Comparison of ENCODE assay signal across 8 mouse cellular contexts in genomic region chr15:78184855-78185254, GRCm38 (mm10). TPM values are rescaled to one million over a fixed set of nuclear protein-coding genes. Genes with fewer than 3 reads are reported as not detected.
DNase-seq lines count a peak whose midpoint lies in the region; ATAC-seq and TF ChIP-seq lines count a peak whose summit lies in the region.

No protein-coding gene starts in this region.

- peak; percentile 67 to 78 for DNase-seq in cerebellum, postnatal 10 days
- DNase-seq in cerebellum, adult 9-11 months: no peak
- peak; percentile 8 for DNase-seq in urinary bladder, postnatal 14 days (ENCODE audit: low spot score)
- no peak for DNase-seq in urinary bladder, adult 2 months (ENCODE audit: low spot score)
- peak; percentile 52 for DNase-seq in limb, embryonic 14.5 days (ENCODE audit: low spot score)
- DNase-seq in naive thymus-derived CD4-positive, alpha-beta T cell, adult 2 months (ENCODE audit: low read depth): peak; percentile 48
- no peak for DNase-seq in urinary bladder, adult 18-20 months (ENCODE audit: low spot score in 2 of 2)

- 0 out of 2 replicates have a peak, but pooled peaks have one; percentile 49 for ATAC-seq in heart, embryonic 16.5 days (replicated peaks; ENCODE audit: extremely low read depth, insufficient read depth, low FRiP score)
- ATAC-seq in limb, embryonic 14.5 days (ENCODE audit: low FRiP score, low read depth): no peak

- WGBS in heart, embryonic 16.5 days: 5% methylated on average over 10 of the region's 10 CpGs
- WGBS in limb, embryonic 14.5 days: 1% methylated on average over 10 of the region's 10 CpGs

- no peaks in the 10 kb centered on the region for H3K9me3 ChIP-seq in heart, embryonic 16.5 days (replicated peaks; ENCODE audit: control insufficient read depth, low read length)
- no peaks in the 10 kb centered on the region for H3K9me3 ChIP-seq in limb, embryonic 14.5 days (ENCODE audit: control insufficient read depth, low read length)

- H3K4me2 ChIP-seq in heart, embryonic 16.5 days (ENCODE audit: low read depth, low read length): no peak overlapping the region
- H3K4me2 ChIP-seq in limb, embryonic 14.5 days (replicated peaks; ENCODE audit: low read depth, low read length, severe bottlenecking): no peak overlapping the region

- no peak for TF ChIP-seq POLR2A in limb, embryonic 14.5 days (IDR thresholded peaks at IDR 0.05; ENCODE audit: borderline replicate concordance, extremely low read depth, insufficient read depth, insufficient read length)

- no peak overlapping the region for H3K9ac ChIP-seq in heart, embryonic 16.5 days (ENCODE audit: low read length)
- H3K9ac ChIP-seq in limb, embryonic 14.5 days (ENCODE audit: low read depth, low read length, severe bottlenecking): no peak overlapping the region

- H3K36me3 ChIP-seq in heart, embryonic 16.5 days (ENCODE audit: control insufficient read depth, insufficient read depth): no peaks in the 10 kb centered on the region
- no peaks in the 10 kb centered on the region for H3K36me3 ChIP-seq in limb, embryonic 14.5 days (ENCODE audit: control insufficient read depth, insufficient read depth, low read length)

- no peak overlapping the region for H3K4me3 ChIP-seq in heart, embryonic 16.5 days (ENCODE audit: low read length)
- H3K4me3 ChIP-seq in limb, embryonic 14.5 days (replicated peaks; ENCODE audit: low read length): no peak overlapping the region

- no peak overlapping the region for H3K27ac ChIP-seq in heart, embryonic 16.5 days (ENCODE audit: low read length)
- H3K27ac ChIP-seq in limb, embryonic 14.5 days (replicated peaks; ENCODE audit: low read depth, low read length): no peak overlapping the region

- peaks cover 23% of the 10 kb centered on the region for H3K27me3 ChIP-seq in heart, embryonic 16.5 days (ENCODE audit: control insufficient read depth, insufficient read depth, low read length)
- 0 out of 2 replicates have a peak, but pooled peaks cover 6% of the 10 kb centered on the region for H3K27me3 ChIP-seq in limb, embryonic 14.5 days (ENCODE audit: control insufficient read depth, insufficient read depth, low read length)

- H3K4me1 ChIP-seq in heart, embryonic 16.5 days (ENCODE audit: control insufficient read depth, insufficient read depth, low read length): no peaks in the 10 kb centered on the region
- H3K4me1 ChIP-seq in limb, embryonic 14.5 days (ENCODE audit: control insufficient read depth, insufficient read depth, low read length): no peaks in the 10 kb centered on the region

RNA-seq across cellular contexts. Expression of gene Ift27, which starts 10.9 kb away (rescaled TPM):
- 32.3 and 33.5 TPM in 2 replicates for polyA plus RNA-seq in urinary bladder, adult 2 months (2012; rRNA removed)
- polyA plus RNA-seq in heart, embryonic 16.5 days (2015; fragmentation: Nextera tagmentation; extraction: Ambion mirVana): 37.1 and 46.4 TPM in 2 replicates
- polyA plus RNA-seq in limb, embryonic 14.5 days (2012; rRNA removed): 44.4 and 45.3 TPM in 2 replicates
- polyA plus RNA-seq in limb, embryonic 14.5 days (2014; fragmentation: Nextera tagmentation; extraction: Ambion mirVana): 98.1 and 102 TPM in 2 replicates

RNA-seq across cellular contexts. Expression of gene Pvalb, which starts 21.3 kb away (rescaled TPM):
- 0.07 TPM in 1 of 2 replicates, not detected in the other for polyA plus RNA-seq in urinary bladder, adult 2 months (2012; rRNA removed)
- polyA plus RNA-seq in heart, embryonic 16.5 days (2015; fragmentation: Nextera tagmentation; extraction: Ambion mirVana): 1.00 and 1.1 TPM in 2 replicates
- polyA plus RNA-seq in limb, embryonic 14.5 days (2012; rRNA removed): 0.16 TPM in 1 of 2 replicates, not detected in the other
- polyA plus RNA-seq in limb, embryonic 14.5 days (2014; fragmentation: Nextera tagmentation; extraction: Ambion mirVana): 0.29 TPM in 1 of 2 replicates, not detected in the other

RNA-seq across cellular contexts. Expression of gene Ncf4, which starts 59.7 kb away (rescaled TPM):
- polyA plus RNA-seq in urinary bladder, adult 2 months (2012; rRNA removed): 14.7 and 24.4 TPM in 2 replicates
- polyA plus RNA-seq in heart, embryonic 16.5 days (2015; fragmentation: Nextera tagmentation; extraction: Ambion mirVana): 4.9 and 5.3 TPM in 2 replicates
- 4.0 and 4.1 TPM in 2 replicates for polyA plus RNA-seq in limb, embryonic 14.5 days (2012; rRNA removed)
- 5.4 and 5.6 TPM in 2 replicates for polyA plus RNA-seq in limb, embryonic 14.5 days (2014; fragmentation: Nextera tagmentation; extraction: Ambion mirVana)

Comparison
In these comparisons a context has a peak if more than half of its experiments do, and no peak if none do; other contexts are left out.
1. DNase-seq: peak in cerebellum, postnatal 10 days (2 of 2), urinary bladder, postnatal 14 days (single experiment), limb, embryonic 14.5 days (single experiment) and naive thymus-derived CD4-positive, alpha-beta T cell, adult 2 months (single experiment); none in cerebellum, adult 9-11 months (single experiment), urinary bladder, adult 2 months (single experiment) and urinary bladder, adult 18-20 months (0 of 2).